Mouse (Mus musculus) liver, adult 2 months (tissue): ENCODE measurements at regions not wholly inside any gene's neighbourhood (a gene's known extent, or its start where the extent isn't known, plus 50 kb on each side); places are given as distances from the start of the nearest gene placed in this dataset.

Experiments
- DNase-seq: peaks from one replicate; pipeline ENCODE4 v3.0.0-alpha.2; 2011; ENCODE audit warnings: low read depth, low spot score; ENCODE audit errors: extremely low read depth
- H3K27ac ChIP-seq: fragments of 200-500 bp; replicated peaks from 2 replicates; pipeline ENCODE4 v1.5.1; 2012; ENCODE audit warnings: low read depth, mild to moderate bottlenecking, control low read depth, inconsistent platforms, low read length; ENCODE audit not compliant: insufficient read depth
- H3K27me3 ChIP-seq: fragments of 200-500 bp; 2 replicates; pipeline ENCODE4 v1.6.1; 2012; ENCODE audit warnings: mild to moderate bottlenecking, moderate library complexity, low read length, inconsistent platforms; ENCODE audit not compliant: control insufficient read depth, insufficient read depth
- H3K36me3 ChIP-seq: fragments of 200-500 bp; 2 replicates; pipeline ENCODE4 v1.6.1; 2012; ENCODE audit warnings: low read length, inconsistent platforms; ENCODE audit not compliant: control insufficient read depth, insufficient read depth
- H3K4me1 ChIP-seq: fragments of 200-500 bp; 2 replicates; pipeline ENCODE4 v1.6.1; 2011; ENCODE audit warnings: low read length; ENCODE audit not compliant: control insufficient read depth, insufficient read depth
- H3K4me3 ChIP-seq: fragments of 200-500 bp; 2 replicates; pipeline ENCODE4 v1.5.1; 2011; ENCODE audit warnings: low read depth, mild to moderate bottlenecking, control low read depth, low read length, moderate library complexity; ENCODE audit not compliant: insufficient read depth
- H3K79me2 ChIP-seq: fragments of 200-500 bp; 2 replicates; pipeline ENCODE4 v1.6.1; 2012; ENCODE audit warnings: inconsistent platforms, mild to moderate bottlenecking, low read length, moderate library complexity; ENCODE audit not compliant: control insufficient read depth, insufficient read depth
- H3K9ac ChIP-seq: fragments of 200-500 bp; 2 replicates; pipeline ENCODE4 v1.6.1; 2012; ENCODE audit warnings: low read depth, mild to moderate bottlenecking, control low read depth, inconsistent platforms, low read length
- CTCF ChIP-seq: fragments of 200-500 bp; IDR thresholded peaks from 2 replicates; pipeline ENCODE4 v1.5.1; 2011; ENCODE audit warnings: low read depth, low read length, control low read depth
- POLR2A ChIP-seq: fragments of 200-500 bp; IDR thresholded peaks from 2 replicates; pipeline ENCODE4 v1.6.1; 2011; ENCODE audit warnings: low read length, control low read depth; ENCODE audit not compliant: insufficient read depth; ENCODE audit errors: extremely low read depth
- WGBS: fragments of 180-500 bp; shearing (Covaris S2); methylation state at CpG from one replicate; pipeline ENCODE4 v1.1.7; 2018; 5-methylcytosine and 5-hydroxymethylcytosine counted together

DNA sequence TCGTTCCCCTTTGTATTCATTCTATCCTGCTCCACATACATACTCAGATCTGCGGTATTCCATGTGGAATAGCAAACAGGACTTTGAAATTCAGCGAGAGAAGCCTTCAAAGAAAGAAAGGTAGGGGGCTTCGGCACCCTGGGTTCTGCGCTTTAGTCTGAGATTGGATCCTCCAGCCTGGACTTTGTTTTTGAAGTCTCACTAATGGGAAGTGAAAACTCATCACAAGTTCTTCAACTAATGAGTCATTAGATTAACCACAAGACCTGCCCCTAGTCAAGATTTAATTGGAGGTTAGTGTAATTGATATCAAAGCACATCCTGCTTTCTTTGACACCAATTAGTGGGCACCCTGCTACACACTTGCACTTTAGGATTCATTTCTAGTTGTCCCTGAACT, 492.5 kb upstream of the Zfp960 start:
- no peak for DNase-seq
- H3K9ac ChIP-seq = no peak overlapping the region
- no peak overlapping the region for H3K4me3 ChIP-seq
- TF ChIP-seq POLR2A = no peak
- TF ChIP-seq CTCF = no peak
- WGBS = 64% methylated on average over 5 of the region's 5 CpGs
- H3K4me1 ChIP-seq = no peaks in the 10 kb centered on the region
- H3K27ac ChIP-seq = no peak overlapping the region
- H3K36me3 ChIP-seq = no peaks in the 10 kb centered on the region
- H3K27me3 ChIP-seq = no peaks in the 10 kb centered on the region
- no peaks in the 10 kb centered on the region for H3K79me2 ChIP-seq

DNA sequence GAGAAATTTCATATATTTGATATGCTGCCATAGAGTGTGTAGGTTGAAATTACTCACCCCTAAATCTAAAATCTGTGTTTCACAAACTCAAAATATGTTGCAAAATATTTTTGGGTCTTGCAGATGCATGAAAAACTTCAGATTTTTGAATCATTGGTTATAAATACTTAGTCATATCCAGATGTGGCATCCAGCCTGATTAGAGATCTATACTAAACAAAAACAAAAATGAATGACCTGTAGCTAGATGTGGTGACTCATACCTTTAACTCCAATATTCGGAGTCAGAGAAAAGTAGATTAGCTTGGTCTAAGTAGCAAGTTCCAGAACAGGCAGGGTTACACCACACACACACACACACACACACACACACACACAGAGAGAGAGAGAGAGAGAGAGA, 475.1 kb upstream of the Zfp960 start:
- TF ChIP-seq CTCF = no peak
- no peak for TF ChIP-seq POLR2A
- 61% methylated on average over 1 of the region's 1 CpGs for WGBS

DNA sequence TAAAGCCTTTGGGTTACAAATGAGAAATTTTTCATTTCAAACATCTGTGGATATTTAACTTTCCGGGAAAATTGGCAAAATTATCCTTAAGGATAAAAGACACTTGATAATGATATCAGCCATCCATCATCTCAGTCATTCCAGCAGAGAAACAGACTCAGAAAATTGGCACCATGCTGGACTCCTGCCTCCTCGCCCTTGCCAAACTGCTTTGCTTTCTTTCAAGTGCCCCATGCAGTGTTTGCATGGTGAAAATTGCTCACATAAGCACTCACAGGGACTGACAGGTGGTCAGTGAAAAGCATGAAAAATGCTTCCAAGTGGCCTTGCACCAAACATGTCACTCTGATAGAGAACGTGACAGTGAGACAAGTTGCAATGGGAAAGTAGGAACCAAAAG, 464.2 kb upstream of the Zfp960 start:
- TF ChIP-seq POLR2A (no peak), CTCF (no peak)
- no peaks in the 10 kb centered on the region for H3K36me3 ChIP-seq
- DNase-seq = no peak
- no peak overlapping the region for H3K4me3 ChIP-seq
- no peaks in the 10 kb centered on the region for H3K4me1 ChIP-seq
- no peaks in the 10 kb centered on the region for H3K79me2 ChIP-seq
- H3K27me3 ChIP-seq = no peaks in the 10 kb centered on the region
- 44% methylated on average over 3 of the region's 3 CpGs for WGBS
- no peak overlapping the region for H3K9ac ChIP-seq
- no peak overlapping the region for H3K27ac ChIP-seq

More for the DNA sequence above, 475.1 kb upstream of the Zfp960 start:
- Histone ChIP-seq H3K4me3 (no peak overlapping the region), H3K36me3 (no peaks in the 10 kb centered on the region), H3K9ac (no peak overlapping the region), H3K27ac (no peak overlapping the region), H3K79me2 (no peaks in the 10 kb centered on the region), H3K27me3 (no peaks in the 10 kb centered on the region), H3K4me1 (no peaks in the 10 kb centered on the region)
- no peak for DNase-seq

DNA sequence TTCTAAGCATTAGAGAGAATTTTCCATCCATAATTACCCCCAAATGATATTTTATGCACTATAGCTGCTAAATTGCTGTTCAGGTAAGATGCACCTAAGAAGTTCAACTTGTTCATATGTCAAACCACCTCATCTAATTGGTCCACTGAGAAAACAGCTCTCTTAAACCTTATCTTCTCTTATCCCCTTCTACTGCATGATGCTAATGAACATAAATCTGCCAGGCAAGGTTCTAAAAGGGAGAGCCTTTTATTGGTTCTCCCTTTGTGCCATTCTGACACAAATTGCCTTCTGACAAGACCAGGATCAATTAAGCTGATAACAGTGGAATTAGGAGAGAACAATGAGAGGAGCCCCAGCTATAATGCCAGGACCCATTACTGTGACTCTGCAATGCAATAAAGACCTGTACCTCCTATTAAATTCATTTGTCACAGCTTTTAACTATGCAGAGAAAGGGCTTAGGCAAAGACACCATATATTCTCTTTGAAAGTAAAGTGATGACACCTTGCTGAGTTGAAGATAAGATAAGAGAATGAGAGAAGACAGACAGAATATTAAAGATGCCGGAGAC, 451.4 kb upstream of the Zfp960 start:
- H3K4me1 ChIP-seq = no peaks in the 10 kb centered on the region
- no peak for DNase-seq
- H3K9ac ChIP-seq = no peak overlapping the region
- H3K79me2 ChIP-seq = no peaks in the 10 kb centered on the region
- no peaks in the 10 kb centered on the region for H3K36me3 ChIP-seq
- H3K27me3 ChIP-seq = no peaks in the 10 kb centered on the region
- H3K27ac ChIP-seq = no peak overlapping the region
- 65% methylated on average over 1 of the region's 1 CpGs for WGBS
- no peak overlapping the region for H3K4me3 ChIP-seq
- TF ChIP-seq POLR2A (no peak), CTCF (no peak)

DNA sequence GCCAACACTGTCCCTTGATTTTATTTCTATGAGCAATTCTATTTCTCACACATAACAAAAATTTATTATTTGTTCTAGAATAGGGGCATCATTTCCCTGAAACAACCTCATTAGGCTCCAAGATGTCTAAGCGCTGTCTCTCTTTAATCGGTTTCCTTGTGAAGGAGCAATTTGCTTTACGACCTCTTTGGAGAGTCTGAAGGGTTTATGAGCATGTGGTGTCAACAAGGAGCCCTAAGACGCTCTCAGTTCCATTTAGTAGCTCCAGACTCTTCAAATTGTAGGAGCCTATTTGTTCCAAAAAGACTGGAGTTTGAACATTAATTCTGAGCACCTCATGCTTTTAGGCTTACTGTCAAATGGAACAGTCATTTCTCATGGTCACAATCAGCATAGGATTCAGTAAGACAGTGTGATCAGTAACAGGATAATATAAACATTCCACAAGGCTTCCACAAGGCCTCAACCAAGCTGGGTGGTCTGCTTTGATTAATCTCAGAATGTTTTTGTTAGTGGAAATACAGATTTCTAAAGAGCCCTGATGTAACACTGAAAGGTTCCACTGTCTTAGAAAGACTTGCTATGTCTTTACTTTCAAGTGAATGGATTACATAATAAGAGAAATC, 441.9 kb upstream of the Zfp960 start:
- H3K36me3 ChIP-seq = no peaks in the 10 kb centered on the region
- no peak overlapping the region for H3K27ac ChIP-seq
- no peaks in the 10 kb centered on the region for H3K27me3 ChIP-seq
- TF ChIP-seq POLR2A (no peak), CTCF (no peak)
- no peak overlapping the region for H3K4me3 ChIP-seq
- H3K9ac ChIP-seq = no peak overlapping the region
- DNase-seq = no peak
- WGBS = 74% methylated on average over 4 of the region's 4 CpGs
- H3K79me2 ChIP-seq = no peaks in the 10 kb centered on the region
- H3K4me1 ChIP-seq = no peaks in the 10 kb centered on the region

DNA sequence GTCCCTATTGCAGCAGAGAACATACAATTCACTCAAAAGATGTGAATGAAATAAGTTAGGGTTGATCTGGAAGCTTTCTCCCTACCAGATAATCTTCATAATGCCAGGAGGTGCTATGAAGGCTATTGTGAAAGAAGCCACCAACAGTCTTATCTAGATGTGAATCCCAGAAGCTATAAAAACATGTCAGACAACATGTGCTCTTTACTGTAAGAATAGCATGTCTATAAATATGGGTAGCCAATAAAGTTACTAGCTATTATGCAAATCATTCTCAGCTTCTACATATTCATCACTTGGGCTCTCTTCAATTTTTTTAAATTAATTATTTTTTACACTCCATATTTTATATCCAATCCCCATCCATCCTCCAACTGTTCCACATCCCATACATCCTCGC, 434.1 kb upstream of the Zfp960 start:
- H3K27ac ChIP-seq = no peak overlapping the region
- H3K79me2 ChIP-seq = no peaks in the 10 kb centered on the region
- H3K36me3 ChIP-seq = no peaks in the 10 kb centered on the region
- H3K9ac ChIP-seq = no peak overlapping the region
- TF ChIP-seq POLR2A = no peak
- no peak for TF ChIP-seq CTCF
- no peak for DNase-seq
- H3K4me3 ChIP-seq = no peak overlapping the region
- no peaks in the 10 kb centered on the region for H3K4me1 ChIP-seq
- no peaks in the 10 kb centered on the region for H3K27me3 ChIP-seq
- WGBS = 36% methylated on average over 1 of the region's 1 CpGs
